Mouse (Mus musculus) heart, embryonic 12.5 days (tissue): ENCODE data around the gene Slc25a10. TPM values are rescaled to one million over a fixed set of nuclear protein-coding genes. Genes with fewer than 3 reads are reported as not detected.

Experiments used
- ATAC-seq: fragments of 200-750 bp; cut with Nextera tagmentation; 2 replicates; pipeline ENCODE4 v1.8.0; 2017; ENCODE audit warnings: moderate TSS enrichment, moderate library complexity; ENCODE audit not compliant: insufficient number of reproducible peaks, low FRiP score
- H3K27ac ChIP-seq: fragments of 300-500 bp; sonication (generic); 2 replicates; pipeline ENCODE4 v1.5.1; 2016; ENCODE audit warnings: mild to moderate bottlenecking, moderate library complexity; ENCODE audit not compliant: poor library complexity, severe bottlenecking
- H3K27me3 ChIP-seq: fragments of 300-500 bp; sonication (generic); replicated peaks from 2 replicates; pipeline ENCODE4 v1.6.1; 2016; ENCODE audit warnings: mild to moderate bottlenecking, moderate library complexity
- H3K36me3 ChIP-seq: fragments of 300-500 bp; sonication (generic); 2 replicates; pipeline ENCODE4 v1.6.1; 2016; ENCODE audit warnings: mild to moderate bottlenecking, moderate library complexity
- H3K4me1 ChIP-seq: fragments of 300-500 bp; sonication (generic); replicated peaks from 2 replicates; pipeline ENCODE4 v1.6.1; 2016; ENCODE audit warnings: mild to moderate bottlenecking
- H3K4me2 ChIP-seq: fragments of 300-500 bp; sonication (generic); 2 replicates; pipeline ENCODE4 v1.6.1; 2016; ENCODE audit warnings: mild to moderate bottlenecking, moderate library complexity
- H3K4me3 ChIP-seq: fragments of 300-500 bp; sonication (generic); 2 replicates; pipeline ENCODE4 v1.5.1; 2016; ENCODE audit warnings: mild to moderate bottlenecking
- H3K9ac ChIP-seq: fragments of 300-500 bp; sonication (generic); 2 replicates; pipeline ENCODE4 v1.6.1; 2016; ENCODE audit warnings: mild to moderate bottlenecking, moderate library complexity
- H3K9me3 ChIP-seq: fragments of 300-500 bp; sonication (generic); replicated peaks from 2 replicates; pipeline ENCODE4 v1.6.1; 2016; ENCODE audit warnings: mild to moderate bottlenecking, moderate library complexity
- WGBS: fragments of 180-500 bp; shearing (Covaris S2); methylation state at CpG from one replicate; pipeline ENCODE4 v1.1.7; 2016; 5-methylcytosine and 5-hydroxymethylcytosine counted together
- polyA plus RNA-seq: library from polyadenylated mRNA; unstranded; fragments of >200 nt; fragmentation: Nextera tagmentation; extraction: Ambion mirVana; gene quantifications from 2 replicates; pipeline ENCODE4 v1.2.1, GENCODE M21; 2016

Slc25a10 gene
- polyA plus RNA-seq, 1 experiment from 2014 or later, result 46.2 TPM

DNA sequence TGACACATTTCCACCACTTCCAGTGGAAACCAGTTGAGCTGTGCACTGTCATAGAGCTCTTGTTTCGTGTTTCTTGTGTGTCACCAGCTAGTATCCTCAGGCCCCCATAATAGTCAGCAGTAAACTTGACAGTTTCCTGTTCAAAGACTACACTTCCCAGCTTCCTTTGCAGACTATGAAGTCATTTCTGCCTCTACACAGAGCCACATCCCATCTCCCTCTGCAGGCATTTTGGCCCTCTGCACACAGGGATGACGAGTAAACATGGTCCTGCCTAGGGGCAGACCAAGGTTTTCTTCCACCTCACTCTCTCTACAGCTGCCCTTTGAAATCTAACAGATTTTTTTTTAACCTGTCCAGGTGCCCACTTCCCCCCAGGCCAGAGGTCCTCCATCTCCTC lies 55.8 kb downstream of the Slc25a10 start:
- Histone ChIP-seq H3K4me1 (peaks cover 28% of the 10 kb centered on the region), H3K27me3 (no peaks in the 10 kb centered on the region), H3K4me3 (no peak overlapping the region), H3K27ac (no peak overlapping the region), H3K36me3 (peaks cover 33% of the 10 kb centered on the region), H3K4me2 (no peak overlapping the region), H3K9ac (no peak overlapping the region), H3K9me3 (no peaks in the 10 kb centered on the region)
- ATAC-seq, result no peak
- WGBS, result 63% methylated on average over 2 of the region's 2 CpGs

DNA sequence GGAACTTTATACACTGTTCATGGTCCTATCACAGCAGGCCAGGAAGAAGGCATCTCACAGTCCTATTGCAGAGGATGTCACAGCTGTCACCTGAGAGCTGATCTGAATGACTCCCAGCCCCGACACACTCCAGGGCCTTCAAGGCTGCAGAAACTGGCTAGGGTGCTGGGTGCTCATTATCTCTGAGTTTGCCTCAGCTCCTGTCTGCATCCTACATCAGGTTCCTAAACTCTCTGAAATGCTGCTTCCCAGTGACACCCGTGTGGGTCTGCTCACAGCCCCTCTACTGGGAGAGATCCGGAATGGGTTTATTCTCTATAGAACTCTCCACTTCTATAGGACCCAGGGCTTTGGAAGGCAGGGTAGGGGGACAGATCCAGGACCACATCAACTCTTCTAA lies 56.6 kb downstream of the Slc25a10 start:
- peaks cover 25% of the 10 kb centered on the region for H3K4me1 ChIP-seq
- 70% methylated on average over 3 of the region's 3 CpGs for WGBS
- ATAC-seq, result no peak

DNA sequence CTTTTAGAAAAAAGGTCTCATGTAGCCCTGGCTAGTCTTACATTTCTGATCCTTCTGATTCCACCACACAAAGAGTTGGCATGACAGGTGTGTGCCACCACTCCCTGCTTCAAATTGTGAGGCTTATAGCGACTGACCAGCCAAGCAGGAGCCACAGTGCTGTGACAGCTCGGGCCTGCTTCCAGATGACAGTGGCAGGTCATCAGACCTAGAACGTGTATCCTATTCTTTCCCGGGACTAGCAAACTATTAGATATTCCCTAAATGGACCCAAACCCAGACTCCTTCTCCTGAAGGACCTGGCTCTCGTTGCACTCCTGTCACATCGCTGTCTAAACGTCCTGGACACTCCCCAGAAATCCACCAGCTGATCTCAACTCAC lies 57.1 kb downstream of the Slc25a10 start:
- Histone ChIP-seq H3K36me3 (peaks cover 20% of the 10 kb centered on the region), H3K4me1 (peaks cover 25% of the 10 kb centered on the region), H3K27me3 (no peaks in the 10 kb centered on the region), H3K4me3 (peak overlapping the region; percentile 95), H3K27ac (peak overlapping the region; percentile 97), H3K9ac (peak overlapping the region; percentile 98), H3K4me2 (peak overlapping the region; percentile 91), H3K9me3 (no peaks in the 10 kb centered on the region)
- WGBS, result 17% methylated on average over 7 of the region's 7 CpGs
- ATAC-seq, result no peak

More for the DNA sequence above, 56.6 kb downstream of the Slc25a10 start:
- Histone ChIP-seq H3K9ac (peak overlapping the region; percentile 98), H3K27me3 (no peaks in the 10 kb centered on the region), H3K9me3 (no peaks in the 10 kb centered on the region), H3K4me2 (peak overlapping the region; percentile 91), H3K4me3 (peak overlapping the region; percentile 95), H3K36me3 (peaks cover 25% of the 10 kb centered on the region), H3K27ac (no peak overlapping the region)

Other genes with a start within 250 kb of the Slc25a10 start
- gene Actg1, start 143.3 kb upstream of the Slc25a10 start, polyA plus RNA-seq, result 1,404 and 1,426 TPM in 2 replicates
- 0.17 and 0.63 TPM in 2 replicates for gene Fscn2, start 130.3 kb upstream of the Slc25a10 start, polyA plus RNA-seq
- 32.0 and 32.3 TPM in 2 replicates for gene Faap100, start 113.1 kb upstream of the Slc25a10 start, polyA plus RNA-seq
- 43.2 and 45.2 TPM in 2 replicates for gene Nploc4, start 54.1 kb upstream of the Slc25a10 start, polyA plus RNA-seq
- gene Tspan10, start 49.2 kb upstream of the Slc25a10 start, polyA plus RNA-seq, result not detected in 2 replicates
- gene Pde6g, start 38.3 kb upstream of the Slc25a10 start, polyA plus RNA-seq, result 0.10 and 0.13 TPM in 2 replicates
- gene Oxld1, start 33.8 kb upstream of the Slc25a10 start, polyA plus RNA-seq, result 14.9 and 15.2 TPM in 2 replicates
- gene Ccdc137, start 33.7 kb upstream of the Slc25a10 start, polyA plus RNA-seq, result 24.1 and 24.7 TPM in 2 replicates
- gene Arl16, start 24.2 kb upstream of the Slc25a10 start, polyA plus RNA-seq, result 35.9 and 41.6 TPM in 2 replicates
- gene Mrpl12, start 7.2 kb upstream of the Slc25a10 start, polyA plus RNA-seq, result 208 and 219 TPM in 2 replicates
- gene Gcgr, start 38.9 kb downstream of the Slc25a10 start, polyA plus RNA-seq, result 1.2 and 1.4 TPM in 2 replicates
- gene Mcrip1, start 57.9 kb downstream of the Slc25a10 start, polyA plus RNA-seq, result 126 and 130 TPM in 2 replicates
- not detected in 2 replicates for gene Ppp1r27, start 59.3 kb downstream of the Slc25a10 start, polyA plus RNA-seq
- gene P4hb, start 81.4 kb downstream of the Slc25a10 start, polyA plus RNA-seq, result 478 and 480 TPM in 2 replicates
- gene Arhgdia, start 89.8 kb downstream of the Slc25a10 start, polyA plus RNA-seq, result 422 and 442 TPM in 2 replicates
- 356 and 361 TPM in 2 replicates for gene Alyref, start 106.5 kb downstream of the Slc25a10 start, polyA plus RNA-seq
- 174 and 175 TPM in 2 replicates for gene Anapc11, start 106.6 kb downstream of the Slc25a10 start, polyA plus RNA-seq
- 13.6 and 20.3 TPM in 2 replicates for gene Npb, start 116.6 kb downstream of the Slc25a10 start, polyA plus RNA-seq
- gene Pcyt2, start 126.1 kb downstream of the Slc25a10 start, polyA plus RNA-seq, result 82.1 and 82.9 TPM in 2 replicates
- gene Sirt7, start 133.4 kb downstream of the Slc25a10 start, polyA plus RNA-seq, result 20.1 and 20.4 TPM in 2 replicates
- gene Mafg, start 141.8 kb downstream of the Slc25a10 start, polyA plus RNA-seq, result 27.9 and 31.5 TPM in 2 replicates
- 23.1 and 23.9 TPM in 2 replicates for gene Pycr1, start 151.9 kb downstream of the Slc25a10 start, polyA plus RNA-seq
- gene Myadml2, start 156.3 kb downstream of the Slc25a10 start, polyA plus RNA-seq, result 9.8 and 10.9 TPM in 2 replicates
- gene Notum, start 169.3 kb downstream of the Slc25a10 start, polyA plus RNA-seq, result 4.7 and 5.2 TPM in 2 replicates
- 103 and 114 TPM in 2 replicates for gene Aspscr1, start 181.1 kb downstream of the Slc25a10 start, polyA plus RNA-seq
- gene Cenpx, start 221.9 kb downstream of the Slc25a10 start, polyA plus RNA-seq, result 117 and 119 TPM in 2 replicates
- gene Lrrc45, start 222.1 kb downstream of the Slc25a10 start, polyA plus RNA-seq, result 35.2 and 37.0 TPM in 2 replicates
- gene Rac3, start 229.6 kb downstream of the Slc25a10 start, polyA plus RNA-seq, result 7.6 and 8.4 TPM in 2 replicates
- 4.3 and 5.4 TPM in 2 replicates for gene Dcxr, start 235.4 kb downstream of the Slc25a10 start, polyA plus RNA-seq
- gene Cbr2, start 240.3 kb downstream of the Slc25a10 start, polyA plus RNA-seq, result 1.1 and 1.9 TPM in 2 replicates